Mouse (Mus musculus) heart, embryonic 15.5 days (tissue): ENCODE results near the gene Syt1. TPM values are rescaled to one million over a fixed set of nuclear protein-coding genes. Genes with fewer than 3 reads are reported as not detected.

Experiments
- ATAC-seq: fragments of 200-750 bp; cut with Nextera tagmentation; replicated peaks from 2 replicates; pipeline ENCODE4 v1.8.0; 2017; ENCODE audit warnings: low read depth, moderate TSS enrichment; ENCODE audit not compliant: insufficient number of reproducible peaks, insufficient read depth, low FRiP score
- H3K27ac ChIP-seq: fragments of 300-500 bp; sonication (generic); 2 replicates; pipeline ENCODE4 v1.5.1; 2015; ENCODE audit warnings: mild to moderate bottlenecking, inconsistent platforms
- H3K27me3 ChIP-seq: fragments of 300-500 bp; sonication (generic); 2 replicates; pipeline ENCODE4 v1.6.1; 2015; ENCODE audit warnings: inconsistent platforms
- H3K36me3 ChIP-seq: fragments of 300-500 bp; sonication (generic); 2 replicates; pipeline ENCODE4 v1.6.1; 2015; ENCODE audit warnings: mild to moderate bottlenecking, inconsistent platforms
- H3K4me1 ChIP-seq: fragments of 300-500 bp; sonication (generic); replicated peaks from 2 replicates; pipeline ENCODE4 v1.6.1; 2015; ENCODE audit warnings: inconsistent platforms
- H3K4me2 ChIP-seq: fragments of 300-500 bp; sonication (generic); 2 replicates; pipeline ENCODE4 v1.6.1; 2015; ENCODE audit warnings: inconsistent platforms, mild to moderate bottlenecking, moderate library complexity
- H3K4me3 ChIP-seq: fragments of 300-500 bp; sonication (generic); 2 replicates; pipeline ENCODE4 v1.5.1; 2015; ENCODE audit warnings: mild to moderate bottlenecking, inconsistent platforms
- H3K9ac ChIP-seq: fragments of 300-500 bp; sonication (generic); 2 replicates; pipeline ENCODE4 v1.6.1; 2015; ENCODE audit warnings: mild to moderate bottlenecking, inconsistent platforms
- H3K9me3 ChIP-seq: fragments of 300-500 bp; sonication (generic); replicated peaks from 2 replicates; pipeline ENCODE4 v1.6.1; 2016; ENCODE audit warnings: inconsistent platforms
- WGBS: fragments of 180-500 bp; shearing (Covaris S2); methylation state at CpG from one replicate; pipeline ENCODE4 v1.1.7; 2015; ENCODE audit warnings: mixed read lengths; 5-methylcytosine and 5-hydroxymethylcytosine counted together
- polyA plus RNA-seq: library from polyadenylated mRNA; unstranded; fragments of >200 nt; fragmentation: Nextera tagmentation; extraction: Ambion mirVana; gene quantifications from 2 replicates; pipeline ENCODE4 v1.2.1, GENCODE M21; 2015

Syt1 gene
- polyA plus RNA-seq, 1 experiment from 2014 or later, result 0.47 TPM

- Histone ChIP-seq H3K4me2 (no peak overlapping the region), H3K27ac (no peak overlapping the region), H3K36me3 (no peaks in the 10 kb centered on the region), H3K9me3 (no peaks in the 10 kb centered on the region), H3K4me1 (peaks cover 14% of the 10 kb centered on the region), H3K27me3 (no peaks in the 10 kb centered on the region), H3K4me3 (no peak overlapping the region), H3K9ac (no peak overlapping the region)
- WGBS, result 48% methylated on average over 9 of the region's 9 CpGs
- ATAC-seq, result peak; percentile 54
Observed at GRCm38 (mm10) chr10:108537641-108538040, 473.1 kb downstream of the Syt1 start.

- peak overlapping the region; percentile 50 for H3K27ac ChIP-seq
- ATAC-seq, result peak; percentile 57; the same call in 1 of the 2 replicates
- 24% methylated on average over 5 of the region's 5 CpGs for WGBS
- H3K9ac ChIP-seq, result no peak overlapping the region
- H3K4me3 ChIP-seq, result no peak overlapping the region
- no peaks in the 10 kb centered on the region for H3K9me3 ChIP-seq
- no peaks in the 10 kb centered on the region for H3K36me3 ChIP-seq
- H3K4me1 ChIP-seq, result peaks cover 20% of the 10 kb centered on the region
- no peaks in the 10 kb centered on the region for H3K27me3 ChIP-seq
- no peak overlapping the region for H3K4me2 ChIP-seq
Observed at GRCm38 (mm10) chr10:108535922-108536321, 474.9 kb downstream of the Syt1 start.

GRCm38 (mm10) chr10:108534112-108534511 lies 476.7 kb downstream of the Syt1 start:
- Histone ChIP-seq H3K36me3 (no peaks in the 10 kb centered on the region), H3K27ac (no peak overlapping the region), H3K4me2 (no peak overlapping the region), H3K4me1 (peaks cover 20% of the 10 kb centered on the region), H3K4me3 (no peak overlapping the region), H3K9me3 (no peaks in the 10 kb centered on the region), H3K27me3 (no peaks in the 10 kb centered on the region), H3K9ac (no peak overlapping the region)
- no peak for ATAC-seq
- WGBS, result 89% methylated on average over 4 of the region's 4 CpGs

DNA sequence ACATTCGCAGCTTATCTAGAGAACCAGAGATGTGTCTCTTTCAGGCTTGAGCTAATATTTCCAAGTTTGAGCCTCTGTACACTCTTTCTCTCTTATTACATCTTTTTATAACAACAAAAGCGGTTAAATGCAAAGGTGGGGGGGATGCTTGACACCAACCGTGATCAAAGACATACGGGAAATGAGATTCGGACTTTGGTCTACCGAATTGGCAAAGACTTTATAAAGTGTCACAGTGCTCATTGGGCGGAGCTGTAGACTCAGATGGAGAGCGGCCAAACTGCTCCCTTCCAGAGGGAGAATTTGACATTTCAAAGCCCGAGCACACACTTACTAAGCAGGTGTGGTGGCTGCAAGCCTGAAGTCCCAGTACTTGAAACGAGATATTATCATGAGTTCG lies 477.9 kb downstream of the Syt1 start:
- Histone ChIP-seq H3K4me2 (no peak overlapping the region), H3K9ac (no peak overlapping the region), H3K27ac (no peak overlapping the region), H3K36me3 (no peaks in the 10 kb centered on the region), H3K9me3 (no peaks in the 10 kb centered on the region), H3K27me3 (no peaks in the 10 kb centered on the region), H3K4me1 (peaks cover 13% of the 10 kb centered on the region), H3K4me3 (no peak overlapping the region)
- ATAC-seq, result no peak
- 87% methylated on average over 11 of the region's 11 CpGs for WGBS

DNA sequence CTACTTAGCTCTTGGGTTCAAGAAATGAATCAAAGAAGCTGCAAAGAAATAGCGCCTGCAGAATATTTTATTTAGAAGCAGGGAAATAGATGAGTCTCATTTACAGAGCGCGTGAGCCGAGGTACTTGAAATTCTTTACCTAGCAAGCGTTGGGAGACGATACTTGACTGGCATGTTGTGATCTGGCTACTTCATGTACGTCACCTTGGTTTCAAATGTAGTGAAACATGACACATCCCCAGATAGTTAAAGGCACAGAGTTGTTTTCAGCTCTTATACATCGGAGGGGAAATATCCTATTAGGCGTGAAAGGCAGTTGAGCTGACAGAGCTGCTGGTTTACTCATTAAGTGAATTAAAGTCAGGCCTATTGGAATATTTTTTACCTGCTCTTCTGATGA lies 478.5 kb downstream of the Syt1 start:
- no peak overlapping the region for H3K4me3 ChIP-seq
- no peak for ATAC-seq
- H3K9ac ChIP-seq, result no peak overlapping the region
- no peaks in the 10 kb centered on the region for H3K27me3 ChIP-seq
- H3K27ac ChIP-seq, result no peak overlapping the region
- no peak overlapping the region for H3K4me2 ChIP-seq
- H3K36me3 ChIP-seq, result no peaks in the 10 kb centered on the region
- H3K9me3 ChIP-seq, result no peaks in the 10 kb centered on the region
- peaks cover 11% of the 10 kb centered on the region for H3K4me1 ChIP-seq
- 65% methylated on average over 9 of the region's 9 CpGs for WGBS

DNA sequence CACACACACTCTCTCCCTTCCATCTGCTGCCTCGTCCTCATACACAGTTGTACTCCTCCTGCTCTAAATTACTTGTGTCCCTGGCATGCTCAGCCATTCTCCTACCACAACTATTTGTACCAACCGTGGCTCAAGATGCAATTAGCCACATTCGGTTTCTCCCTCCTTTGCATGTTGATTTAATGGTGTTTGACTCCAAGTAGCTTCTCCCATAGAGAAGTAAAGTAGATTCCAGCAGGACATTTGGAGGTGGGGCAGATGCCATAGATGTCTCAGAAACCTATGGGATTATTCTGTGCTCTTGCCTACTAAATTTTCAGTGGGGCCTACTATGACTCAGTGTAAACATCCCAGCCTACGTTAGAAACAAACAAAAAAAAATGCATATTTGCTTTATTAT lies 479.1 kb downstream of the Syt1 start:
- Histone ChIP-seq H3K9ac (no peak overlapping the region), H3K9me3 (no peaks in the 10 kb centered on the region), H3K27me3 (no peaks in the 10 kb centered on the region), H3K4me2 (no peak overlapping the region), H3K36me3 (no peaks in the 10 kb centered on the region), H3K27ac (no peak overlapping the region), H3K4me3 (no peak overlapping the region), H3K4me1 (peaks cover 9% of the 10 kb centered on the region)
- WGBS, result 52% methylated on average over 4 of the region's 4 CpGs
- ATAC-seq, result no peak

DNA sequence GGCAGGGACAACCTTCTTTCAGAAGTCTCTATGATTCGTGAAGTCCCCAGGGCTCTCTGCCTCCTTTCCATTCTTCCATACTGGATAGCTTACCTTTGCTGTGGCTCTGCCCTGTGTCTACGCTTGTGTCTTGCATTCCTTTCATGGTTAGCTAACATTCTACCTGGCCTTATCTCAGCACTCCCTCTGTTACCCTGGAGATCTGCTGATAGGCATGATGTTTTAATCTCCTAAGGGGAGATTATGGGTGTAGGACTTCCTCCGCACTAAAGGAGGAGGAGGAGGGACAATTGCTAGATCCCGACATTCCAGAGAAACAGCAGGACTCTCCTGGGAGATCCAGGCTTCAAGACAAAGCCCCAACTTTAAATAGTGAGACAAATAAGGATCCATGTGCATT lies 479.7 kb downstream of the Syt1 start:
- no peak overlapping the region for H3K27ac ChIP-seq

DNA sequence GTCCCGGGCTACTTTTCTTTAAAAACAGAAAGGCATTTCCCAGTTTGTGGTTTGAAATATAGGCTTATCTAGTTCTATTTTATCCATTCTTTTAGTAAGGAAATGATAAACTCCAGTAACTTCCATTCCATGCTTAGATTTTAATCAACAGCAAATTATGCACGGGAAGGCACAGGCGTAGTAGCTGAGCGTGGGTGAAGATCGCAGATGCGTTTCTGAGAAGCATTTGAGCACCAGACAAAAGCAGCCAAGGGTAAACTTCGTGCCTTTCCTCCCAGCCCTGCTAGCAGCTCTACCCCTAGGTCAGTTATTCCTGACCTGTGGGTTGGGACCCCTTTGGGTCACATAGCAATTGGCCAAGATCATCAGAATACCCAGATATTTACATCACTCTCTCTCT lies 482.4 kb downstream of the Syt1 start:
- H3K9ac ChIP-seq, result no peak overlapping the region
- H3K9me3 ChIP-seq, result no peaks in the 10 kb centered on the region
- H3K27ac ChIP-seq, result no peak overlapping the region
- no peaks in the 10 kb centered on the region for H3K27me3 ChIP-seq
- no peak overlapping the region for H3K4me2 ChIP-seq
- 84% methylated on average over 7 of the region's 7 CpGs for WGBS
- no peak overlapping the region for H3K4me3 ChIP-seq
- no peak for ATAC-seq
- no peaks in the 10 kb centered on the region for H3K36me3 ChIP-seq
- H3K4me1 ChIP-seq, result peaks cover 11% of the 10 kb centered on the region

More for the DNA sequence above, 479.7 kb downstream of the Syt1 start:
- Histone ChIP-seq H3K9ac (no peak overlapping the region), H3K4me1 (peaks cover 5% of the 10 kb centered on the region; the same call in 1 of the 2 replicates), H3K9me3 (no peaks in the 10 kb centered on the region), H3K27me3 (no peaks in the 10 kb centered on the region), H3K4me3 (no peak overlapping the region), H3K36me3 (no peaks in the 10 kb centered on the region), H3K4me2 (no peak overlapping the region)
- WGBS, result 56% methylated on average over 4 of the region's 4 CpGs
- ATAC-seq, result no peak

GRCm38 (mm10) chr10:108525506-108525905 lies 485.3 kb downstream of the Syt1 start:
- Histone ChIP-seq H3K36me3 (no peaks in the 10 kb centered on the region), H3K4me1 (peaks cover 6% of the 10 kb centered on the region), H3K4me3 (no peak overlapping the region), H3K9me3 (no peaks in the 10 kb centered on the region), H3K27ac (no peak overlapping the region), H3K9ac (no peak overlapping the region), H3K4me2 (no peak overlapping the region), H3K27me3 (no peaks in the 10 kb centered on the region)
- WGBS, result 88% methylated on average over 11 of the region's 11 CpGs
- no peak for ATAC-seq

DNA sequence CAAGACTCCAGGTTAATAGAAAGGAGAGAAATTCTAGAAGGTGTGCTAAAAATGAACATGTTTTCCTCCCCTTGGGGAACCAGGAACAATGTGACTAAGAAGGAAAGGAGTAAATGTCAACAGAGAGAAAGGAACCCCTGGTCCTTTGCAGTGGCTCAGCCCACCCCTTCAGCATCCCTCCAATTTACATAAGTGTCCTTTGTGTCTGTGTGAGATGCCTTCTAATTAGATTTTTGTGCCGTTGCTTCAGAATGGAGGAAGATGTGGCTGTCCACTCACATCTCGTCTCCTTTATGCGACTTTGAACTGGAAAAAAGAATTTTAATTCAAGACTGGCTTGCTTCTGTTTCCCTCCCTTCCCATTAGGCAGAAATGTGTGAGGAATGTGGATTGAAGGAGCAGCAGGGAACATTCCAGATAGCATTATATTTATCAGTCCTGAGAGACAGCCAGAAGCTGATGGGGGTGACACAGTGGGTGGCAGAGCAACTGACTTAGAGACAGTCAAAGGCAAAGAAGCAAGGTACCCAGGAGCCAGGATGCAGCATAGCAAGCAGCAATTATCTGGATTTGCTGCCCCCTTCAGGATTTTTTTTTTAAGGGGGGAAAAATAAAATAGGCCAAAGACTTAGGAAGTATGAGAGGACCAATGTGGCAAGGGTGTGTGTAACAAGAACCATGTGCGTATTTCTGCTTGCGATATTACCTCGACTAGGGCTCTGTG lies 486.3 kb downstream of the Syt1 start:
- Histone ChIP-seq H3K9me3 (no peaks in the 10 kb centered on the region), H3K4me1 (peaks cover 6% of the 10 kb centered on the region), H3K4me3 (no peak overlapping the region), H3K4me2 (no peak overlapping the region), H3K36me3 (no peaks in the 10 kb centered on the region), H3K9ac (no peak overlapping the region), H3K27me3 (no peaks in the 10 kb centered on the region), H3K27ac (no peak overlapping the region)
- no peak for ATAC-seq
- WGBS, result 41% methylated on average over 6 of the region's 6 CpGs

DNA sequence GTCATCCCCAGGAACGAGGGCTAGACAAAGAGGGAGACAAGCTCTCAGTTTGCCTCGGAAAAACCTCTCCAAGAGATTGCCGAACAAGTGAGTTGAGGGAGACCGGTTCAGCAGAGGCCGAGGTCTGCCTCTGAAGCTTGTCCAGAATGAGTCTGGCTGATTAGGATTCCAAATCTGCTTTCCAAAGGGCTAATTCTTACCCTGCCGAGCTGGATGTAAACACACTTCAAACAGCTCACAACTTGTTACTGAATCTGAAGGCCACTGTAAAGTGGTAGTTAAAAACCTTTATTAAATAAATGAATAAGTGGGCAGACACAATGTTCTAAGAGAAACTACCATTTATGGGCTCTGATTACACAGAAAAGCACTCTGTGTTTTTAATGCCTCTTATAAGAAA lies 491.6 kb downstream of the Syt1 start:
- no peaks in the 10 kb centered on the region for H3K36me3 ChIP-seq
- H3K9me3 ChIP-seq, result no peaks in the 10 kb centered on the region
- ATAC-seq, result no peak
- no peak overlapping the region for H3K4me2 ChIP-seq
- no peak overlapping the region for H3K27ac ChIP-seq
- H3K4me1 ChIP-seq, result no peaks in the 10 kb centered on the region
- H3K4me3 ChIP-seq, result no peak overlapping the region
- H3K27me3 ChIP-seq, result no peaks in the 10 kb centered on the region
- 22% methylated on average over 6 of the region's 6 CpGs for WGBS
- no peak overlapping the region for H3K9ac ChIP-seq

DNA sequence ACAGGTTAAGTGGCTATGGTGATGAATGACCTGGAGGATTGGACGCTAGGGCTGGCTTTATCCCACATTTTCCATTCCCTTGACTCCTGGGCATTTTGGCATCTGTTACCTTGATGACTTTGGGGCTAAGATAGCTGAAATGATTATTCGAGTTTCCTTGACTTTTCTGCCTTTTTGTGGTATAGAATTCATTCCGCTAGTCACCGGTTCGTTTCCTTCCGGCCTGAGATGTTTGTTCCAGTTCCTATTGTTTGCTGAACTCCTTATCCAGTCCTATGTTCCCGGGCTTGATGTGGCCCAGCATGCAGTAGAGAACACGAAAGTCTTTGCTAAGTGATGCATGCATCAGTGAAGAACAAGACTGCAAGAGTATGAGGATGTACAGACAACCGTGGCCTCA lies 493.7 kb downstream of the Syt1 start:
- H3K36me3 ChIP-seq, result no peaks in the 10 kb centered on the region
- no peak overlapping the region for H3K27ac ChIP-seq
- no peaks in the 10 kb centered on the region for H3K9me3 ChIP-seq
- H3K27me3 ChIP-seq, result no peaks in the 10 kb centered on the region
- ATAC-seq, result no peak
- no peak overlapping the region for H3K4me3 ChIP-seq
- 80% methylated on average over 9 of the region's 9 CpGs for WGBS
- H3K4me2 ChIP-seq, result no peak overlapping the region
- no peak overlapping the region for H3K9ac ChIP-seq
- H3K4me1 ChIP-seq, result no peaks in the 10 kb centered on the region
